In genomic region chr13:73713204-73713603, GRCm38 (mm10) we compare ENCODE assay signal across 38 mouse cellular contexts. TPM values are rescaled to one million over a fixed set of nuclear protein-coding genes. Genes with fewer than 3 reads are reported as not detected.
"Had no signal": no experiment of that assay in that cellular context is flagged by ENCODE, and none has a peak within 500 bp of the region (broad histone marks: within the 10 kb centered on the region; RNA-seq: fewer than 3 reads in every experiment).

No protein-coding gene starts in this region.

- ATAC-seq: hindbrain, embryonic 16.5 days; liver, embryonic 12.5 days had no signal

- H3K27me3 ChIP-seq: hindbrain, embryonic 12.5 days; kidney, embryonic 15.5 days; limb, embryonic 13.5 days; limb, embryonic 15.5 days had no signal

- H3K36me3 ChIP-seq: heart, embryonic 10.5 days; heart, embryonic 12.5 days; hindbrain, embryonic 10.5 days; hindbrain, embryonic 12.5 days; kidney, embryonic 15.5 days; limb, embryonic 13.5 days; limb, embryonic 15.5 days; liver, embryonic 12.5 days had no signal

- H3K4me1 ChIP-seq: heart, embryonic 10.5 days; heart, embryonic 12.5 days; hindbrain, embryonic 10.5 days; hindbrain, embryonic 12.5 days; limb, embryonic 13.5 days; limb, embryonic 15.5 days; liver, embryonic 12.5 days had no signal

- H3K27ac ChIP-seq: gastrocnemius, adult 2 months; heart, embryonic 10.5 days; hindbrain, embryonic 10.5 days; hindbrain, embryonic 12.5 days; hindbrain, embryonic 14.5 days; kidney, embryonic 15.5 days; limb, embryonic 13.5 days; limb, embryonic 15.5 days; liver, embryonic 12.5 days had no signal

- H3K4me2 ChIP-seq: heart, embryonic 12.5 days; hindbrain, embryonic 12.5 days; hindbrain, embryonic 14.5 days; kidney, embryonic 15.5 days; limb, embryonic 13.5 days; limb, embryonic 15.5 days; liver, embryonic 12.5 days had no signal

- H3K9ac ChIP-seq: heart, embryonic 12.5 days; hindbrain, embryonic 12.5 days; hindbrain, embryonic 14.5 days; kidney, embryonic 15.5 days; limb, embryonic 13.5 days; limb, embryonic 15.5 days; liver, embryonic 12.5 days had no signal

- DNase-seq: gastrocnemius, adult 2 months; gastrocnemius, postnatal 10 days; gastrocnemius, postnatal 25 days; heart, adult 18-20 months; heart, postnatal 10 days; heart, postnatal 4 days; kidney, adult 11 months; kidney, adult 9 months; kidney, postnatal 10 days; layer of hippocampus, adult 9-11 months; layer of hippocampus, postnatal 36 days; left cerebral cortex, postnatal 4 days had no signal

- H3K4me3 ChIP-seq: gastrocnemius, adult 2 months; heart, embryonic 10.5 days; heart, embryonic 12.5 days; hindbrain, embryonic 10.5 days; hindbrain, embryonic 12.5 days; kidney, embryonic 15.5 days; limb, embryonic 13.5 days; limb, embryonic 15.5 days; liver, embryonic 12.5 days had no signal

- H3K9me3 ChIP-seq: heart, embryonic 10.5 days; heart, embryonic 12.5 days; hindbrain, embryonic 10.5 days; hindbrain, embryonic 12.5 days; kidney, embryonic 15.5 days; limb, embryonic 13.5 days; limb, embryonic 15.5 days; liver, embryonic 12.5 days had no signal

RNA-seq across cellular contexts. Expression of gene Slc6a19, which starts 8.5 kb away (rescaled TPM):
- total RNA-seq: gastrocnemius, adult 2 months; gastrocnemius, postnatal 10 days; granulocyte monocyte progenitor cell, adult 5-6 weeks; heart, adult 8-10 months; heart, postnatal 25 days; heart, postnatal 4 days; layer of hippocampus, postnatal 36 days; left cerebral cortex, adult 18-20 months; left cerebral cortex, postnatal 10 days; left cerebral cortex, postnatal 4 days had no signal
- polyA plus RNA-seq: heart, embryonic 12.5 days; heart, embryonic 14.5 days; inflammation-experienced regulatory T-cells, adult 6 months; limb, embryonic 11.5 days had no signal

RNA-seq across cellular contexts. Expression of gene Slc6a18, which starts 35.4 kb away (rescaled TPM):
- total RNA-seq: gastrocnemius, adult 2 months; granulocyte monocyte progenitor cell, adult 5-6 weeks; heart, adult 18-20 months; heart, adult 8-10 months; heart, postnatal 10 days; heart, postnatal 25 days; heart, postnatal 4 days; layer of hippocampus, adult 18-20 months; layer of hippocampus, adult 8-10 months; layer of hippocampus, postnatal 14 days; layer of hippocampus, postnatal 36 days; left cerebral cortex, adult 18-20 months; left cerebral cortex, adult 8-10 months; left cerebral cortex, postnatal 10 days; left cerebral cortex, postnatal 25 days; left cerebral cortex, postnatal 4 days; liver, adult 2 months had no signal
- polyA plus RNA-seq: frontal cortex, adult 2 months; heart, embryonic 10.5 days; heart, embryonic 12.5 days; heart, embryonic 14.5 days; heart, embryonic 16.5 days; hindbrain, embryonic 10.5 days; hindbrain, embryonic 12.5 days; hindbrain, embryonic 14.5 days; hindbrain, embryonic 16.5 days; inflammation-experienced regulatory T-cells, adult 6 months; limb, embryonic 11.5 days; limb, embryonic 13.5 days; liver, adult 2 months; liver, embryonic 12.5 days had no signal
